Mouse (Mus musculus) R1 (cell line): ENCODE data around the gene Kcns1.

ENCODE experiments used
- DNase-seq: peaks from one replicate; pipeline ENCODE4 v3.0.0-alpha.2; 2018; ENCODE audit warnings: low read depth, low spot score

The Kcns1 gene

GRCm38 (mm10) chr2:164173394-164173793 lies 2.5 kb upstream of the Kcns1 start:
- DNase-seq = no peak

GRCm38 (mm10) chr2:164170326-164170725 lies 587 bp downstream of the Kcns1 start:
- DNase-seq = no peak

- DNase-seq = peak; percentile 68
Measured at GRCm38 (mm10) chr2:164168571-164168946, 2.4 kb downstream of the Kcns1 start.

GRCm38 (mm10) chr2:164167752-164168570 lies 3.0 kb downstream of the Kcns1 start:
- peak; percentile 47 for DNase-seq

GRCm38 (mm10) chr2:164164941-164165340 lies 6.0 kb downstream of the Kcns1 start:
- DNase-seq = no peak

GRCm38 (mm10) chr2:164161515-164162055 lies 9.3 kb downstream of the Kcns1 start:
- DNase-seq = no peak

- no peak for DNase-seq
Measured at GRCm38 (mm10) chr2:164158838-164159237, 12.1 kb downstream of the Kcns1 start.

GRCm38 (mm10) chr2:164156158-164156557 lies 14.8 kb downstream of the Kcns1 start:
- no peak for DNase-seq

GRCm38 (mm10) chr2:164154007-164154406 lies 16.9 kb downstream of the Kcns1 start:
- no peak for DNase-seq

- no peak for DNase-seq
Measured at GRCm38 (mm10) chr2:164152341-164152740, 18.6 kb downstream of the Kcns1 start.

GRCm38 (mm10) chr2:164150086-164150760 lies 20.7 kb downstream of the Kcns1 start:
- peak; percentile 47 for DNase-seq

GRCm38 (mm10) chr2:164146556-164146955 lies 24.4 kb downstream of the Kcns1 start:
- DNase-seq = no peak

GRCm38 (mm10) chr2:164144541-164144940 lies 26.4 kb downstream of the Kcns1 start:
- DNase-seq = no peak

- DNase-seq = no peak
Measured at GRCm38 (mm10) chr2:164144025-164144424, 26.9 kb downstream of the Kcns1 start.

GRCm38 (mm10) chr2:164142021-164142420 lies 28.9 kb downstream of the Kcns1 start:
- no peak for DNase-seq

- DNase-seq = no peak
Measured at GRCm38 (mm10) chr2:164137754-164138153, 33.2 kb downstream of the Kcns1 start.

- no peak for DNase-seq
Measured at GRCm38 (mm10) chr2:164136393-164136792, 34.5 kb downstream of the Kcns1 start.

GRCm38 (mm10) chr2:164135367-164135766 lies 35.5 kb downstream of the Kcns1 start:
- DNase-seq = no peak

- no peak for DNase-seq
Measured at GRCm38 (mm10) chr2:164134563-164134962, 36.4 kb downstream of the Kcns1 start.

GRCm38 (mm10) chr2:164131586-164131985 lies 39.3 kb downstream of the Kcns1 start:
- DNase-seq = no peak

GRCm38 (mm10) chr2:164128576-164129411 lies 42.1 kb downstream of the Kcns1 start:
- no peak for DNase-seq

GRCm38 (mm10) chr2:164127297-164127696 lies 43.6 kb downstream of the Kcns1 start:
- DNase-seq = no peak
